Mouse (Mus musculus) limb, embryonic 10.5 days (tissue): ENCODE data around the gene Ern2. TPM values are rescaled to one million over a fixed set of nuclear protein-coding genes. Genes with fewer than 3 reads are reported as not detected.

Experiments used
- DNase-seq: peaks from one replicate; pipeline ENCODE4 v3.0.0-alpha.2; 2017; ENCODE audit warnings: low spot score
- H3K27ac ChIP-seq: fragments of 300-500 bp; sonication (generic); 2 replicates; pipeline ENCODE4 v1.5.1; 2016; ENCODE audit warnings: mild to moderate bottlenecking
- H3K27me3 ChIP-seq: fragments of 300-500 bp; sonication (generic); 2 replicates; pipeline ENCODE4 v1.6.1; 2016; ENCODE audit warnings: low read depth, mild to moderate bottlenecking; ENCODE audit not compliant: poor library complexity, severe bottlenecking
- H3K36me3 ChIP-seq: fragments of 300-500 bp; sonication (generic); 2 replicates; pipeline ENCODE4 v1.6.1; 2016; ENCODE audit warnings: mild to moderate bottlenecking, moderate library complexity
- H3K4me1 ChIP-seq: fragments of 300-500 bp; sonication (generic); 2 replicates; pipeline ENCODE4 v1.6.1; 2016
- H3K4me3 ChIP-seq: fragments of 300-500 bp; sonication (generic); 2 replicates; pipeline ENCODE4 v1.5.1; 2016; ENCODE audit warnings: mild to moderate bottlenecking, moderate library complexity
- H3K9me3 ChIP-seq: fragments of 300-500 bp; sonication (generic); replicated peaks from 2 replicates; pipeline ENCODE4 v1.6.1; 2016; ENCODE audit warnings: mild to moderate bottlenecking
- WGBS: fragments of 180-500 bp; shearing (Covaris S2); methylation state at CpG from one replicate; pipeline ENCODE4 v1.1.7; 2016; 5-methylcytosine and 5-hydroxymethylcytosine counted together
- polyA plus RNA-seq: library from polyadenylated mRNA; unstranded; fragments of >200 nt; fragmentation: Nextera tagmentation; extraction: Ambion mirVana; gene quantifications from 2 replicates; pipeline ENCODE4 v1.2.1, GENCODE M21; 2016

Ern2 gene
- not detected in 2 replicates for polyA plus RNA-seq

DNA sequence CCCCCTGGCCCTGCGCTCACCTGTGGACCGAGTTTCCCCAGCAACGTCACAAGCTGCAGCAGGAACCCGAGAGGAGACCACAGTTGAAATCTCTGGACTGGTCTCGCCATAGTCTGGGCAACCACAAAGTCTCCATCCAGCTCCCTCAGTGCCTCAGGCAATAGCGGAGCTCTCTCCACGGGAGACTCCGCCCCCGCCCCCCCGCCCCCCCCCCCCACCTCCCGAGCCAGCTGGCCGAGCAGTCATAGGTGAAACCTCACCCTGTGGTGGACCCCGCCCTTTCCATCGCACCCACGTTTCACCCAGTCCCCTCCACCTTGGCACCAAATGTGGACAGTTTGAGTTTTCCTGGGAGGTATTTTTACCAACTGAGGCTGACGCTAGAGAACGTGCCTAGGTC is at the start of gene Ern2:
Gene Ern2, minus strand, starts transcription at position 165 of the 400 bp plus-strand sequence.
- Histone ChIP-seq H3K4me3 (0 out of 2 replicates have a peak within 1 kb of the TSS, but pooled peaks have one; percentile 4), H3K9me3 (no peaks in the 10 kb centered on the region), H3K4me1 (peaks cover 5% of the 10 kb centered on the region), H3K36me3 (no peaks in the 10 kb centered on the region), H3K27ac (no peak within 1 kb of the TSS), H3K27me3 (no peaks in the 10 kb centered on the region)
- DNase-seq = no peak
- WGBS = 16% methylated on average over 16 of the region's 17 CpGs

DNA sequence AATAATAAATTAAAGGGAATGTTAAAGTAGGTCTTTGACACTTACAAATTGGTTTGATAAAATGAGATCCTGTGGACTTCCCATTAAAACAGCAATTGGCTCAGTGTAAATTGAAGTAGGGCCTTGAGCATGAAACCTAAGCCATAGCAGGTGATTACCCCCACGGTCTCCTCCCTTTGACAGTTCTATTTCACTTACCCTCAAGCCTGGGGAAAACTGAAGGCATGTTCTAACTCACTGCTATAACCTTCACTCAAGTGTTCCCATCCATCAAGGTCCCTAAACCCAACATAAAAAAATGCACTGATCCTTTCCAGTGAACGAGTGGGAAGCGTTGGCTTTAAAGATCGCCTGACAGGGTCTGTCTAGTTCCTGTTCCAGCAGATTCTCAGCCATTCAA is 44.9 kb upstream of the Ern2 start:
- no peak overlapping the region for H3K4me3 ChIP-seq
- no peaks in the 10 kb centered on the region for H3K27me3 ChIP-seq

DNA sequence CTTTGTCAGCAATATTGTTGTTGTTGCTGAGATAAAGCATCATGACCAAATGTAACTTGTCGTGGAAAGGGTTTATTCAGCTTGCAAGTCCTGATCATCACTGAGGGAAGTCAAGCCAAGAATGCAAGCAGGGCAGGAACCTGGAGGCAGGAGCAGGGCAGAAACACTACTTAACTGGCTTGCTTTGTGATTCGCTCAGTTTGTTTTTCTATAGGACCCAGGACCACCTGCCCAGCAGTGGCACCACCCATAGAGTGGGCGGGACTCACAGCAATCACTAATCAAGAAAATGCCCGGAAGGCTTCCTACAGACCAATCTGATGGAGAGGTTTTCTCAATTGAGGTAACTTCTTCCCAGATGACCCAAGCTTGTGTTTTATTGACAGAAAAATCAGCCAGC is 43.9 kb upstream of the Ern2 start:
- DNase-seq = no peak
- WGBS = 75% methylated on average over 4 of the region's 4 CpGs
- Histone ChIP-seq H3K4me1 (no peaks in the 10 kb centered on the region), H3K36me3 (no peaks in the 10 kb centered on the region), H3K4me3 (no peak overlapping the region), H3K9me3 (no peaks in the 10 kb centered on the region), H3K27ac (no peak overlapping the region), H3K27me3 (no peaks in the 10 kb centered on the region)

More for the DNA sequence above, 44.9 kb upstream of the Ern2 start:
- no peak for DNase-seq
- Histone ChIP-seq H3K36me3 (no peaks in the 10 kb centered on the region), H3K9me3 (no peaks in the 10 kb centered on the region), H3K27ac (no peak overlapping the region), H3K4me1 (no peaks in the 10 kb centered on the region)
- 85% methylated on average over 4 of the region's 4 CpGs for WGBS

DNA sequence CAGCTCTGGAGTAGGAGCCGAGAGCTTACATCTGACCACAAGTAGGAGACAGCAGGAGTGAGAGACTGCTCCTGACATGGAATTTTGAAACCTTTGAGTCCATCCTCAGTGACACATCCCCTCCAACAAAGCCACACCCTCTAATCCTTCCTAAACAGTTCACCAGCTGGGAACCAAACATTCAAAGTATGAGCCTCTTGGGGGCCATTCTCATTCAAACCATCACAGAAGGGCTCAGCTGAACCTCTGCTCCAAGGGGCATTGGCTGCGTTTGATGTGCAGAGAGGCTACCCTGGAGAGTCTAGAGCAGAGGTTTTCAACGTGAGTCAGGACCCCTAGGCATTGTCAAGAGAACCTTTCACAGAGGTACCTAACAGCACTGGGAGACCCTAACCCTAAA is 43.3 kb upstream of the Ern2 start:
- no peak overlapping the region for H3K4me3 ChIP-seq
- no peak for DNase-seq
- WGBS = 61% methylated on average over 3 of the region's 3 CpGs
- no peaks in the 10 kb centered on the region for H3K36me3 ChIP-seq
- H3K4me1 ChIP-seq = no peaks in the 10 kb centered on the region
- H3K9me3 ChIP-seq = no peaks in the 10 kb centered on the region
- H3K27ac ChIP-seq = no peak overlapping the region
- no peaks in the 10 kb centered on the region for H3K27me3 ChIP-seq

DNA sequence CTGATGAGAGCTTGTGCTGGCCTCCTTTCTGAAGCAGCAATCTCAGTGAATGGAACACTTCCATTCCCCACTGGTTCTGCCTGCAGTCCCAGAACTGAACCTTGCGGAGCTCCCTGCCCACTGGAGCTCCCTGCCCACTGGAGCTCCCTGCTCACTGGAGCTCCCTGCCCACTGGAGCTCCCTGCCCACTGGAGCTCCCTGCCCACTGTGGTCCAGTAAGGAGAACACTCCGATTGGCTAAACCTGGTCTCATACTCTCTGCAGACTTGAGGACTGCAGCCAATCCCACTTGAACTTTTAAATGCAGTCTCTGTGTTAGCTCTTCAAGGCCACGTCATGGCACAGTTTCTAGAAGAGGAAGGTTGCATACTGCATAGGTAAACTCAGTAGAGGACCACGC is 40.7 kb upstream of the Ern2 start:
- H3K27me3 ChIP-seq = no peaks in the 10 kb centered on the region

DNA sequence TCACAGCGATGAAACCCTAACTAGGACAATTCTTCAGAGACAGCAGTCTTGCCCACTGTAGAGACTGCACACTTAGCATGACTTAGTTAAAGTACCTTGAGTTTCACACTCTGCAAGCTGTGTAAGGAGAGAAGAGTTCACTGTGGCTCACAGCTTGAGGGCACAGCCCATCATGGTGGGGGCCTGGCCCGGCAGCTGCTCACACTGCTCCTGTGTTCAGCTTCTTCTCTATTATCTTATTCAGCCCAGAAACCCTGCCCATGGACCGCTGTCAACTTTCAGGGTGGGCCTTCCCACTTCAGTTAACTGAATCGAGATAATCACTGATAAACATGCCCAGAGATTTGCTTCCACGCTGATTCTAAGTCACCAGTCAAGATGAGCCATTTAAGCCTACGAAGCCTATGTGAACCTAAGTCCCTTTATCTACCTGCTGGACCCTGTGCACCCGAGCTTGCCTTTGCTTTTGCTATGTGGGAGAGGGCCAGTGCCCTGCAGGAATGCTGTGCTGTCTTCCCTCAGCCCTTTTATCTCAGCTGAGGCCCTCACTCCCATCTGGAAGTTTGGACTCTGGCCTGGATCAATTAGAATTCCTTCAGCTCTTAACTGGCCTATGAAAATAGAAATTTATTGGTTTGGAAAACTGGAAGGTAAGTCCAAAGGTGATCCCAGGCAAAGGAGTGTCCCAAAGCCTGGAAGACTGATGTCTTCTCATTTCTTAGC is 40.2 kb upstream of the Ern2 start:
- no peaks in the 10 kb centered on the region for H3K27me3 ChIP-seq
- no peaks in the 10 kb centered on the region for H3K4me1 ChIP-seq
- no peaks in the 10 kb centered on the region for H3K9me3 ChIP-seq
- no peak for DNase-seq
- H3K36me3 ChIP-seq = no peaks in the 10 kb centered on the region
- WGBS = 82% methylated on average over 7 of the region's 7 CpGs
- H3K27ac ChIP-seq = no peak overlapping the region
- no peak overlapping the region for H3K4me3 ChIP-seq

More for the DNA sequence above, 40.7 kb upstream of the Ern2 start:
- no peaks in the 10 kb centered on the region for H3K9me3 ChIP-seq
- H3K27ac ChIP-seq = no peak overlapping the region
- WGBS = 89% methylated on average over 4 of the region's 4 CpGs
- H3K4me3 ChIP-seq = no peak overlapping the region
- no peaks in the 10 kb centered on the region for H3K4me1 ChIP-seq
- no peaks in the 10 kb centered on the region for H3K36me3 ChIP-seq
- no peak for DNase-seq

DNA sequence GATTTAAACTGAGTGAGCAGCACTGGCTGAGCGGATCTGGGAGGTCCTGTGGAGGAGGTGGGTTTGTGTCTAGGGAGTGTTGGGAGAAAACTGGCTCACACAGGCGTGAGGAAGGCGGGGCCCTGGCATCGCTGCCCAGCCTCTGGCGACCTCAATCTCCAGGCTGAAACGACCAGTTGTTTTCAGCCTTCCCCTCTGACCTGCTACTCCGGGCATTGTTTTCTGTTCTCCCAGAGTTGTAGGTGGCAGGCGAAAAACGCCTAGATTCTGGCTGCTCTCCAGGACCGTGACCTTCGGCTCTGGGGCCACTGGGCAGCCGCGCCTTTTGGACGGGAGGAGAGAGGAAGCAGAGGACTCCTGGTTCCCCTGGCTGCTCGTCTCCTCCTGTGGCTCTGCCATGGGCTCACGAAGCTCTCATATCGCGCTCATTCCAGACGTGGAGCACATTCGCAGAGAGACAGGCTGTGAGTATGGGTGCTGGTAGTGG is 33.4 kb upstream of the Ern2 start, which contains the start of gene Chp2:
Gene Chp2, plus strand, starts transcription at position 182 of the 487 bp plus-strand sequence.
- no peaks in the 10 kb centered on the region for H3K9me3 ChIP-seq
- H3K4me3 ChIP-seq = peak within 1 kb of the TSS; percentile 31
- WGBS = 23% methylated on average over 20 of the region's 20 CpGs
- no peak within 1 kb of the TSS for H3K27ac ChIP-seq
- H3K27me3 ChIP-seq = peaks cover 26% of the 10 kb centered on the region
- peaks cover 10% of the 10 kb centered on the region for H3K4me1 ChIP-seq
- peak; percentile 32 for DNase-seq
- H3K36me3 ChIP-seq = no peaks in the 10 kb centered on the region

DNA sequence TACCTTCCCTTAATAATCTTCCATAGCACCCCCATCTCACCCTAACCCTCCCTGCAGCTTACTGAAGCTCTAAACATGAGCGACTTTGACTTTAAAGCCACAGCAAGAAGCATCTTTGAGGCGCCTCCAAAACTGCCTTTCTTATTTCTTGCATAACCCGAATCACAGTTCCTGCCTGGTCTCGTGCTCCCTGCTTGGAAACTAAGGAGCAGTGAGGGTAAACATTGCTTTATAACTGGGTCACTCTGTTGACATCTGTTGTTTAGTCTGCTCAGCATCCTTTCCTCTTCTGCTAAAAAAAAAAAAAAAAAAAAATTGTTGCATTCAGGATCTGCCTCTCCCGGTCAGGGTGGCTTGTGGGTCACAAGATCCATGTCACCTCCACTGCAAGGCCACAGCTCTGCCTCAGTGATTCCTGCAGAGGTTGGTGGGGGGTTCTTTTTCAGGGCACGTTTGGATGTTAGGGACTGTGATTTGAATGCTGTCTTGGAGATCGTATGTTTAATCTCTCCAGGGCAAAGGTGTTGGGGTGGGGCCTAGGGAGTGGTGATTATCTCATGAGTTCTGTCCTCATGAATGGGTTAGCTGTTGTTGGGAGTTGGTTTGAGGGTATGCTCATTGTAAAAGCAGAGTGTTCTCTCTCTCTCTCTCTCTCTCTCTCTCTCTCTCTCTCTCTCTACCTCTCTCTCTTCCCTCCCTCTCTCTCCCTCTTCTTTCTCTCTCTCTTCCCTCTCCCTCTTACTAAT is 22.4 kb upstream of the Ern2 start:
- DNase-seq = no peak
- WGBS = 62% methylated on average over 7 of the region's 7 CpGs

DNA sequence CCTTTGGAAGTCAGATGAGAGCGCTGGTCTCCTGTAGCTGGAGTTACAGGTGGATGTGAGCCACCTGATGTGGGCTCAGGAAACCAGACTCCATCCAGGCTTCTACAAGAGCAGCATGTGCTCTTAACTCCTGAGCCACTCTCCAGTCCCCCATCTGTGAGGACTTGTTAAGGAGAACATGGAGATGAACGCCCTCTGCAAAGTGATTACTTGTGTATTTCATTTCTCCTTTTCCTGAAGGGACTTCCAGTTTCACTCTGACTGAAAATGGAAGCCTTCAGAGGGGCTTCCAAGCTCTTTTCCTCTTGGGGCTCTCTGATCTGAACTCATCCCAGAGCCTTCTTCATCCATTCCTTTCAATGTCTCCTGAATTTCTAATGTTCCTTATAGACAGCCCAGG is 20.1 kb upstream of the Ern2 start:
- no peaks in the 10 kb centered on the region for H3K36me3 ChIP-seq
- no peaks in the 10 kb centered on the region for H3K27me3 ChIP-seq
- H3K4me3 ChIP-seq = no peak overlapping the region
- DNase-seq = no peak
- no peak overlapping the region for H3K27ac ChIP-seq
- no peaks in the 10 kb centered on the region for H3K9me3 ChIP-seq
- H3K4me1 ChIP-seq = no peaks in the 10 kb centered on the region
- WGBS = 87% methylated on average over 2 of the region's 2 CpGs

More for the DNA sequence above, 22.4 kb upstream of the Ern2 start:
- no peaks in the 10 kb centered on the region for H3K9me3 ChIP-seq
- no peak overlapping the region for H3K27ac ChIP-seq
- no peaks in the 10 kb centered on the region for H3K4me1 ChIP-seq
- H3K4me3 ChIP-seq = no peak overlapping the region
- no peaks in the 10 kb centered on the region for H3K27me3 ChIP-seq
- no peaks in the 10 kb centered on the region for H3K36me3 ChIP-seq

DNA sequence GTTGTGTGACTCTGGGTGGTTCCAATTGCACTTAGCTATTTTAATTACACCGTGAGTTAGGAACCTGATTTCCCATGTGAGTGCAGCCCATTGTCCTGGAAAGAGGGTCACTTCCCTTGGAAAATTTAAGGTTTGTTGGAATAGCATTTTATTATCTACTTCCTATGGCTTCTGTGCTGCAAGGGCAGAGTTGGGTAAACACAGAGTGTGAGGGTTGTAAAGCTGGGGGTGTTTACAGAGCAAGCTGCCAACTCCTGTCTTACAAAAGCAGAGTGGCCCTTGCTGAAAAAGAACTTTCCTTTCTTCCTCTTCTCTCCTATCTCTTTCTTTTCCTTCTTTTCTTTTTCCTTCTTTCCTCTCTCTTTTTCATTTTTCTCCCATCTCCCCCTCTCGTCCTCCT is 17.9 kb upstream of the Ern2 start:
- no peak overlapping the region for H3K4me3 ChIP-seq
- no peaks in the 10 kb centered on the region for H3K9me3 ChIP-seq
- no peak for DNase-seq
- H3K36me3 ChIP-seq = no peaks in the 10 kb centered on the region
- no peak overlapping the region for H3K27ac ChIP-seq
- no peaks in the 10 kb centered on the region for H3K27me3 ChIP-seq
- WGBS = 48% methylated on average over 2 of the region's 2 CpGs
- H3K4me1 ChIP-seq = no peaks in the 10 kb centered on the region

DNA sequence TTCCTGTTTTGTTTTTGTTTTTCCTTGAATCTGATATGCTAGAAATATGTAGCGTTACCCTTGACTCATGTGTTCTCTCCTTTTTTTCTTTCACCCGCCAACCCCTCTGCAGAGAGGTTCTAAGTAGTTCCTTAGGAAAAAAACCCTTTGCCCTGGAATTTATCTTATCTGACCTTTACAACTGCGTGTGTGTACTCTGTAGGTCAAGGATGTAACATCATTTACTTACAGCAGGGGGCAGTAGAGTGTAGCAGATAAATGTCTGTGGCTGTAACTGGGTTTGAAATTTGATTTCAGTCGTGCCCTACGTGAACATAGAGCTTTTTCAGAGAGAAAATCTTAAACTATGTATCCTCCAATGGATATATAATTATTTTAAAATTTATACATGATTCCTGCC is 13.3 kb upstream of the Ern2 start:
- Histone ChIP-seq H3K9me3 (no peaks in the 10 kb centered on the region), H3K27ac (no peak overlapping the region), H3K4me1 (no peaks in the 10 kb centered on the region), H3K36me3 (no peaks in the 10 kb centered on the region), H3K4me3 (no peak overlapping the region), H3K27me3 (no peaks in the 10 kb centered on the region)
- DNase-seq = no peak
- 36% methylated on average over 5 of the region's 5 CpGs for WGBS

DNA sequence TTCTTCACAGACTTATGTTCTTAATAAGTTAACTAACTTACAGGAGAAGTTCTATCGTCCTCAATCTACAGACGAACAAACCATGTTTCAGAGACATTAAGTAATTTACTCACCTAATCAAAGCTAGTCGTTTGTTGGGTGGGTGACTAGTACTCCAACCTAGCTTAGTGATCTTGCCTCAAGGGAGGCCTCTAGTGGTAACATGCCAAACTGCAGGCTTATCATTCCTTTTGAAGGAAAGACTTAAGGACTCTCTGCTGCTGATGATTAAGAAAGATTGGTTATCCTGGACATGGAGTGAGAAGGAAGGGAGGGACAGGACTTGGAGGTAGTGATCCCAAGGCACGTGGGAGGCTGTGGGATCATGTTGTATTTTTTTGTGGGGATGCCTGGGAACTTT is 11.3 kb upstream of the Ern2 start:
- H3K4me1 ChIP-seq = no peaks in the 10 kb centered on the region
- DNase-seq = peak; percentile 42
- no peak overlapping the region for H3K27ac ChIP-seq
- no peaks in the 10 kb centered on the region for H3K9me3 ChIP-seq
- WGBS = 34% methylated on average over 4 of the region's 4 CpGs
- no peak overlapping the region for H3K4me3 ChIP-seq
- H3K36me3 ChIP-seq = no peaks in the 10 kb centered on the region
- H3K27me3 ChIP-seq = no peaks in the 10 kb centered on the region

DNA sequence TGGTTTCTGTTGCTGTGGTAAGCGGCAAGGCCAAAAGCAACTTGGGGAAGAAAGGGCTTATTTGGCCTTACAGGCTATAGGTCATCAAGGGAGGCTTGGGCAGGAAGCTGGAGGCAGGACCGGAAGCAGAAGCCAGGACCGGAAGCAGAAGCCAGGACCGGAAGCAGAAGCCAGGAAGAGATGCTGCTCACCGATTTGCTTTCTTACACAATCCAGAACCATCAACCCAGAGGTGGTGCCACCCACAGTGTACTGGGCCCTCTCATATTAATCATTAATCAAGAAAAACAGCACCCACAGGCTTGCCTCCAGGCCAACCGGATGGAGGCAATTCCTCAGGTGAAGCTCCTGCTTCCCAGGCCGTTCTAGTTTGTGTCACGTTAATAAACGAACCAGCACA is 10.8 kb upstream of the Ern2 start:
- DNase-seq = no peak
- Histone ChIP-seq H3K27me3 (no peaks in the 10 kb centered on the region), H3K4me3 (no peak overlapping the region), H3K9me3 (no peaks in the 10 kb centered on the region), H3K4me1 (no peaks in the 10 kb centered on the region), H3K27ac (no peak overlapping the region), H3K36me3 (no peaks in the 10 kb centered on the region)
- 83% methylated on average over 9 of the region's 9 CpGs for WGBS
